Mouse (Mus musculus): ENCODE results near the gene Cideb. TPM values are rescaled to one million over a fixed set of nuclear protein-coding genes. Genes with fewer than 3 reads are reported as not detected.
A peak's percentile ranks its signal among the peaks of the same experiment; 100 is the strongest.

Gene Cideb
- polyA plus RNA-seq, 1 experiment from 2014 or later = 385 TPM

DNA sequence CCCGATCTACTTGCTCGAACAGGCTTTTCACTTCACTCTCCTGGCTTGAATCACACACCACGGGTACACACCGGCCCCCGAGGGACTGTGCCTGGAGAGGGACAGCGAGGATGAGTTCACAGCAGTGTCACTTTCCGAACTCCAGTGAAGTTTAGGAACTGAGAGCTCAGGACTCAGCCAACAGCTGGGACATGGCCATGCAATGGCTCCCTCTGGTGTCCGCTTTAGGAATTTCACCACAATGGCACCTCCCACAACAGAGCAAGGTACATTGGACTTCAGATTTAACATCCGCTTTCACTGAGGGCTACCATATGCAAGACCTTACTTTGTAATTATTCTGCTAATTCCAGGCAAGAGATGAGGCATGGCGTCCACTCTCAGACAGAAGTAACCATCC is 14.5 kb downstream of the Cideb start:
- peak; percentile 99 for TF ChIP-seq CTCF (IDR thresholded peaks at IDR 0.05; ENCODE audit: low read depth)
- Histone ChIP-seq H3K4me2 (replicated peaks; ENCODE audit: low read depth) (peak overlapping the region; percentile 92), H3K4me1 (replicated peaks; ENCODE audit: control insufficient read depth, insufficient read depth, low read length) (peaks cover 7% of the 10 kb centered on the region), H3K36me3 (ENCODE audit: control insufficient read depth, insufficient read depth) (peaks cover 44% of the 10 kb centered on the region), H3K9me3 (ENCODE audit: control insufficient read depth) (no peaks in the 10 kb centered on the region), H3K27me3 (replicated peaks; ENCODE audit: control insufficient read depth, insufficient read depth, low read length) (no peaks in the 10 kb centered on the region), H3K27ac (ENCODE audit: low read depth, low read length) (peak overlapping the region; percentile 62; the same call in 1 of the 2 replicates), H3K4me3 (ENCODE audit: low read depth, low read length) (peak overlapping the region; percentile 94; the same call in 1 of the 2 replicates), H3K9ac (ENCODE audit: low read depth, low read length) (no peak overlapping the region)
- ATAC-seq = peak; percentile 60
- WGBS = 20% methylated on average over 10 of the region's 10 CpGs

DNA sequence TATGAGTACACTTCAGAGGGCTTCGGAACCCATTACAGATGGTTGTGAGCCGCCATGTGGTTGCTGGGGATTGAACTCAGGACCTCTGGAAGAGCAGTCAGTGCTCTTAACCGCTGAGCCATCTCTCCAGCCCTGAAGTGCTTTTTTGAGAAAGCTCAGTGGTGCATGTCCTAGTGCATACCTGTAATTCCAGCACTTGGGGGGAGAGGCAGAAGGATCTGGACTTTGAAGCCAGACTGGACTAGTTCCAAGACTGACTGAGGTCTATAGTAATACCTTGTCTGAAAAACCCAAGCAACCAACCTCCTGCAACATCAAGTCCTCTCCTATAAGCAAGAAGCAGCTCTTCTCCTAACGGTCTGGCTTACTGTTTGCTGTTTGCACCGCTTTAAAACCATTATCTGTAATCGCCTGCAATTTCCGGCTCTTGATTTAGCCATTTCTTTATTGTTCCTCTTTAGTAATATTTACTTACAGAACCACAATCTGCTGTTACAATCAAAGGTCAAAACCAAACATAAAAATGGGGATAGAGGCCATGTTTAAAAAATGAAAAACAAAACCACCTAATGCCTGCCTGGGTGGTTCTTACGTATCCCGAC is 21.1 kb downstream of the Cideb start:
- no peak for TF ChIP-seq CTCF (IDR thresholded peaks at IDR 0.05; ENCODE audit: low read depth)
- Histone ChIP-seq H3K9ac (ENCODE audit: low read depth, low read length) (no peak overlapping the region), H3K4me3 (ENCODE audit: low read depth, low read length) (no peak overlapping the region), H3K27ac (ENCODE audit: low read depth, low read length) (no peak overlapping the region), H3K4me1 (replicated peaks; ENCODE audit: control insufficient read depth, insufficient read depth, low read length) (0 out of 2 replicates have a peak, but pooled peaks cover 13% of the 10 kb centered on the region), H3K9me3 (ENCODE audit: control insufficient read depth) (no peaks in the 10 kb centered on the region), H3K27me3 (replicated peaks; ENCODE audit: control insufficient read depth, insufficient read depth, low read length) (no peaks in the 10 kb centered on the region), H3K36me3 (ENCODE audit: control insufficient read depth, insufficient read depth) (peaks cover 41% of the 10 kb centered on the region), H3K4me2 (replicated peaks; ENCODE audit: low read depth) (no peak overlapping the region)
- WGBS = 54% methylated on average over 9 of the region's 9 CpGs
- no peak for ATAC-seq

DNA sequence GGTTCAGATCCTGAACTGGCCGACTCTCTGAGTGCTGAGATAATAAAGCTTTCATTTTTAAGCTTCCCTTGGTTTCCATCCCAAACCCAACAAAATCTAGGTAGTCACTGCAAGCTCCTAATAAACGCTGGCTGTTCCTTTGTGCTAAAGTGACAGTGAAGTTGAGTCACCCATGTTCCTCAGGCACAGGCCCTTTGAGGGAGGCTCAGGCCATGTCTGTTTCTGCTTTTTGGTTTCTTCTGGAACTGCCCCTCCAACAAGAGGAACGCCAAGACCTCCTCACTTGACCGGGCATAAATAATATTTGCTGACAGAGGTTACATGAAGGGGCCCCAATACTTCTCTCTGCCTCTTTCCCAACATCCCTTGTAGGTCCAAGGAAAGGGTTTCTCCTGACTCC is 22.5 kb downstream of the Cideb start:
- H3K36me3 ChIP-seq (ENCODE audit: control insufficient read depth, insufficient read depth) = peaks cover 29% of the 10 kb centered on the region
- peak overlapping the region; percentile 46 for H3K4me2 ChIP-seq (replicated peaks; ENCODE audit: low read depth)
- H3K4me1 ChIP-seq (replicated peaks; ENCODE audit: control insufficient read depth, insufficient read depth, low read length) = 0 out of 2 replicates have a peak, but pooled peaks cover 13% of the 10 kb centered on the region
- H3K9ac ChIP-seq (ENCODE audit: low read depth, low read length) = no peak overlapping the region
- no peaks in the 10 kb centered on the region for H3K9me3 ChIP-seq (ENCODE audit: control insufficient read depth)
- no peaks in the 10 kb centered on the region for H3K27me3 ChIP-seq (replicated peaks; ENCODE audit: control insufficient read depth, insufficient read depth, low read length)
- WGBS = 42% methylated on average over 4 of the region's 4 CpGs
- no peak for TF ChIP-seq CTCF (IDR thresholded peaks at IDR 0.05; ENCODE audit: low read depth)
- no peak overlapping the region for H3K4me3 ChIP-seq (ENCODE audit: low read depth, low read length)
- no peak for ATAC-seq
- peak overlapping the region; percentile 62; the same call in 1 of the 2 replicates for H3K27ac ChIP-seq (ENCODE audit: low read depth, low read length)

DNA sequence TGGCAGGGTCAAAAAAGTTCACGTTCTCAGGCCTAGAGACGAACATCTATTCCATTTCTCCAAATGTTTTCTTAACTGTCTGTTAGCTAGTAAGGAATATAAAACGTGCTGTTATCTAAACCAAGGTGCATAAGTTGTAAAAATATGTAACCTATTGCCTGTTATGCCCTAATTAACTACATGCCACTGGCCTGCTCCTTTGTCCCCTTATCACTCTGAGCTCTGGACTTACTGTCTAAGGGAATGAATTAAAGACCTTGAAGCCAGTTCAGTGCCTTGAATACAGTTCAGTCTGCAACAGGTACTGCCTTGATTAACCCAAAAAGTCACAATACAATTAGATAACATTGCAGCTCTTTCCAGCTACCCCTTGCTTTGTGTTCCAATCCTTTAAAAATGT is 22.9 kb downstream of the Cideb start:
- H3K27me3 ChIP-seq (replicated peaks; ENCODE audit: control insufficient read depth, insufficient read depth, low read length) = no peaks in the 10 kb centered on the region
- H3K4me3 ChIP-seq (ENCODE audit: low read depth, low read length) = no peak overlapping the region
- peak overlapping the region; percentile 46 for H3K4me2 ChIP-seq (replicated peaks; ENCODE audit: low read depth)
- peaks cover 25% of the 10 kb centered on the region for H3K36me3 ChIP-seq (ENCODE audit: control insufficient read depth, insufficient read depth)
- H3K4me1 ChIP-seq (replicated peaks; ENCODE audit: control insufficient read depth, insufficient read depth, low read length) = 0 out of 2 replicates have a peak, but pooled peaks cover 13% of the 10 kb centered on the region
- no peak overlapping the region for H3K9ac ChIP-seq (ENCODE audit: low read depth, low read length)
- no peaks in the 10 kb centered on the region for H3K9me3 ChIP-seq (ENCODE audit: control insufficient read depth)
- TF ChIP-seq CTCF (IDR thresholded peaks at IDR 0.05; ENCODE audit: low read depth) = no peak
- H3K27ac ChIP-seq (ENCODE audit: low read depth, low read length) = 0 out of 2 replicates have a peak overlapping the region, but pooled peaks have one; percentile 62
- peak; percentile 71 for ATAC-seq
- 9% methylated on average over 3 of the region's 3 CpGs for WGBS

DNA sequence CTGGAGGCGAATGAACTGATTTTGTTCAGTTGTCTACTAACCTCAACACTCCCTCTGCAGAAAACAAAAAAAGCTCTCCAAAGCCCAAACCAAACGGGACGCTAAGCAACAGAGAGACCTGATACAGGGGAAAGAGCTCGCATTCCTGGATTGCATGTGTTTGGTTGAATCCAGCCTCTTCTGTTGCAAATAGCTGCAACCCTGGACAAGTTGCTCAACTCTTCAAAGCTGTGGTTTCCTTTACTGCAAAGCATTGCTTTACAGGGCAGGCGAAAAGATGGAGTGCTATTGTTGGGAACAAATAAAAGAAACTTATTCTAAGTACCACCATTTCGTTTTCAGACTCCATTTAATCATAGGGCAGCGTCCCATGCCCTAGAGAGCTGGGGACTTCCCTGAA is 23.4 kb downstream of the Cideb start:
- Histone ChIP-seq H3K4me2 (replicated peaks; ENCODE audit: low read depth) (0 out of 2 replicates have a peak overlapping the region, but pooled peaks have one; percentile 24), H3K36me3 (ENCODE audit: control insufficient read depth, insufficient read depth) (peaks cover 20% of the 10 kb centered on the region), H3K4me1 (replicated peaks; ENCODE audit: control insufficient read depth, insufficient read depth, low read length) (0 out of 2 replicates have a peak, but pooled peaks cover 13% of the 10 kb centered on the region), H3K27ac (ENCODE audit: low read depth, low read length) (no peak overlapping the region), H3K27me3 (replicated peaks; ENCODE audit: control insufficient read depth, insufficient read depth, low read length) (no peaks in the 10 kb centered on the region), H3K4me3 (ENCODE audit: low read depth, low read length) (no peak overlapping the region), H3K9me3 (ENCODE audit: control insufficient read depth) (no peaks in the 10 kb centered on the region), H3K9ac (ENCODE audit: low read depth, low read length) (no peak overlapping the region)
- TF ChIP-seq CTCF (IDR thresholded peaks at IDR 0.05; ENCODE audit: low read depth) = no peak
- ATAC-seq = no peak; the same call in 1 of the 2 replicates
- 39% methylated on average over 7 of the region's 7 CpGs for WGBS

DNA sequence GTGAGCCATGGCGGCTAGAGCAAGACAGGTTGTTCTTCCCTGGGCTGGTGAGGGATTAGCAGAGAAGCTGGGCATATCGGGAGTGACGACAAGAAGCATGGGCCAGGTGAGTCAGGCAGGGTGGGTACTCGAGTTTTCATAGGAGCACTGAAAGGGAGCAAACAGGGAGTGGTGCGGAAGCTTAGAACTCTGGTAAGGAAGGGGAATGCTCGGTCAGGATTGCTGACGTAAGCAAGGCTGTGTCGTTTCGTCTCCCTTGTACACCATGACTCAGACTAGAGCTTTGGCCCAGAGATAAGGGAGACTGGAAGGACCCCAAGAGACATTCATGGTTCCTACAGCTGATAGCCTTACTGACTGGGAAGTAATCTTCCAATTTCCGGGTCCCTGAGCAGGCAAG is 24.4 kb downstream of the Cideb start:
- 40% methylated on average over 10 of the region's 10 CpGs for WGBS
- no peak overlapping the region for H3K27ac ChIP-seq (ENCODE audit: low read depth, low read length)
- no peaks in the 10 kb centered on the region for H3K9me3 ChIP-seq (ENCODE audit: control insufficient read depth)
- H3K4me1 ChIP-seq (replicated peaks; ENCODE audit: control insufficient read depth, insufficient read depth, low read length) = 0 out of 2 replicates have a peak, but pooled peaks cover 13% of the 10 kb centered on the region
- ATAC-seq = peak; percentile 71
- H3K9ac ChIP-seq (ENCODE audit: low read depth, low read length) = no peak overlapping the region
- H3K4me2 ChIP-seq (replicated peaks; ENCODE audit: low read depth) = peak overlapping the region; percentile 21; the same call in 1 of the 2 replicates
- H3K36me3 ChIP-seq (ENCODE audit: control insufficient read depth, insufficient read depth) = peaks cover 11% of the 10 kb centered on the region; the same call in 1 of the 2 replicates
- no peaks in the 10 kb centered on the region for H3K27me3 ChIP-seq (replicated peaks; ENCODE audit: control insufficient read depth, insufficient read depth, low read length)
- H3K4me3 ChIP-seq (ENCODE audit: low read depth, low read length) = no peak overlapping the region
- TF ChIP-seq CTCF (IDR thresholded peaks at IDR 0.05; ENCODE audit: low read depth) = no peak
